Mouse (Mus musculus): ENCODE measurements at regions not wholly inside any gene's neighbourhood (a gene's known extent, or its start where the extent isn't known, plus 50 kb on each side); places are given as distances from the start of the nearest gene placed in this dataset.

GRCm38 (mm10) chr8:118021978-118022377, 220.2 kb upstream of the Mphosph6 start:
- no peak for TF ChIP-seq CTCF (conservative IDR thresholded peaks at IDR 0.05 in 1 of 2, IDR thresholded peaks at IDR 0.05 in 1 of 2; ENCODE audit: low read depth in 2 of 2, low read length in 2 of 2)
- TF ChIP-seq ZC3H11A (IDR thresholded peaks at IDR 0.05; ENCODE audit: low read depth, low read length): no peak
- TF ChIP-seq EP300 (IDR thresholded peaks at IDR 0.05; ENCODE audit: low read length): no peak
- no peak for TF ChIP-seq MYC (IDR thresholded peaks at IDR 0.05; ENCODE audit: low read depth, low read length)
- TF ChIP-seq ZMIZ1 (IDR thresholded peaks at IDR 0.05; ENCODE audit: low read depth, low read length): no peak
- TF ChIP-seq UBTF (IDR thresholded peaks at IDR 0.05; ENCODE audit: low read depth, low read length): no peak
- TF ChIP-seq E2F4 (IDR thresholded peaks at IDR 0.05; ENCODE audit: insufficient replicate concordance, low read depth, low read length): no peak
- TF ChIP-seq POLR2A (IDR thresholded peaks at IDR 0.05; ENCODE audit: low read depth, low read length): no peak
- no peak for TF ChIP-seq RAD21 (IDR thresholded peaks at IDR 0.05; ENCODE audit: low read depth, low read length)
- TF ChIP-seq USF2 (conservative IDR thresholded peaks at IDR 0.05; ENCODE audit: low read depth, low read length): no peak
- no peak for TF ChIP-seq BHLHE40 (IDR thresholded peaks at IDR 0.05; ENCODE audit: low read depth, low read length)
- no peak for TF ChIP-seq CHD2 (IDR thresholded peaks at IDR 0.05; ENCODE audit: low read length)
- TF ChIP-seq GABPA (IDR thresholded peaks at IDR 0.05; ENCODE audit: insufficient replicate concordance, low read depth, low read length): no peak
- TF ChIP-seq HCFC1 (IDR thresholded peaks at IDR 0.05; ENCODE audit: low read depth, low read length): no peak
